Mouse (Mus musculus) lung, embryonic 14.5 days (tissue): ENCODE measurements around the gene Ddx17. TPM values are rescaled to one million over a fixed set of nuclear protein-coding genes. Genes with fewer than 3 reads are reported as not detected.

Source experiments
- ATAC-seq: fragments of 200-750 bp; cut with Nextera tagmentation; 2 replicates; pipeline ENCODE4 v1.8.0; 2017; ENCODE audit warnings: mild to moderate bottlenecking, moderate TSS enrichment, moderate library complexity; ENCODE audit not compliant: insufficient read depth
- DNase-seq: peaks from one replicate; pipeline ENCODE4 v3.0.0-alpha.2; 2015
- H3K27ac ChIP-seq: fragments of 300-500 bp; sonication (generic); 2 replicates; pipeline ENCODE4 v1.5.1; 2014; ENCODE audit warnings: low read depth, mild to moderate bottlenecking, moderate library complexity
- H3K27me3 ChIP-seq: fragments of 300-500 bp; sonication (generic); 2 replicates; pipeline ENCODE4 v1.6.1; 2014; ENCODE audit warnings: low read length, control low read depth; ENCODE audit not compliant: insufficient read depth
- H3K36me3 ChIP-seq: fragments of 300-500 bp; sonication (generic); 2 replicates; pipeline ENCODE4 v1.6.1; 2014; ENCODE audit warnings: control low read depth; ENCODE audit not compliant: insufficient read depth
- H3K4me1 ChIP-seq: fragments of 300-500 bp; sonication (generic); 2 replicates; pipeline ENCODE4 v1.6.1; 2014; ENCODE audit warnings: antibody characterized with exemption, control low read depth; ENCODE audit not compliant: insufficient read depth
- H3K4me2 ChIP-seq: fragments of 300-500 bp; sonication (generic); 2 replicates; pipeline ENCODE4 v1.6.1; 2014; ENCODE audit warnings: mild to moderate bottlenecking
- H3K4me3 ChIP-seq: fragments of 300-500 bp; sonication (generic); 2 replicates; pipeline ENCODE4 v1.5.1; 2014; ENCODE audit warnings: low read depth, low read length
- H3K9ac ChIP-seq: fragments of 300-500 bp; sonication (generic); 2 replicates; pipeline ENCODE4 v1.6.1; 2014
- H3K9me3 ChIP-seq: fragments of 300-500 bp; sonication (generic); 2 replicates; pipeline ENCODE4 v1.6.1; 2016; ENCODE audit warnings: low read depth, low read length, control low read depth
- CTCF ChIP-seq: IDR thresholded peaks from 2 replicates; pipeline ENCODE4 v1.5.1; 2016; ENCODE audit warnings: antibody characterized with exemption, low read depth
- WGBS: fragments of 180-500 bp; shearing (Covaris S2); extraction: QIAGEN DNeasy Blood & Tissue Kit; methylation state at CpG from one replicate; pipeline ENCODE4 v1.1.7; 2014; 5-methylcytosine and 5-hydroxymethylcytosine counted together
- polyA plus RNA-seq: library from polyadenylated mRNA; unstranded; fragments of >200 nt; fragmentation: Nextera tagmentation; extraction: Ambion mirVana; gene quantifications from 2 replicates; pipeline ENCODE4 v1.2.1, GENCODE M21; 2014

The Ddx17 gene
- polyA plus RNA-seq, 1 experiment from 2014 or later: 83.8 TPM

DNA sequence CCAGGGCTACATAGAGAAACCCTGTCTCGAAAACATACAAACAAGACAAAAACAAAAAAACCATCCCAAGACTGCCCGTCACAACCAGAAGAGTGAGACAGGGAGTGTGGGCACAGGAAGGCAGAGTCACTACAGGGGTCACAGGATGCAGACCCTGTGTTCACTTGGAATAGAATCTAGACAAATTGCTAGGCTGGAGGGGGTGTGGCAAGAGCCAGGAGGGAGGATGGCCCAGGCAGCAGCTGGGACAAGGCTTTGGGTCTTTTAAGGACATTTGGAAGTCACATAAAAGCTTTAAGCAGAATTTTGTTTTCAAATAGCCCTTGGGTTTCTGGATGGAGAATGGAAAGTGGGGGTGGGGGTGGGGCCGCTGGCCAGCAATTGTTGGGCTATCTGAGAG is 28.0 kb downstream of the Ddx17 start:
- no peak overlapping the region for H3K9ac ChIP-seq
- H3K4me2 ChIP-seq: peak overlapping the region; percentile 64

DNA sequence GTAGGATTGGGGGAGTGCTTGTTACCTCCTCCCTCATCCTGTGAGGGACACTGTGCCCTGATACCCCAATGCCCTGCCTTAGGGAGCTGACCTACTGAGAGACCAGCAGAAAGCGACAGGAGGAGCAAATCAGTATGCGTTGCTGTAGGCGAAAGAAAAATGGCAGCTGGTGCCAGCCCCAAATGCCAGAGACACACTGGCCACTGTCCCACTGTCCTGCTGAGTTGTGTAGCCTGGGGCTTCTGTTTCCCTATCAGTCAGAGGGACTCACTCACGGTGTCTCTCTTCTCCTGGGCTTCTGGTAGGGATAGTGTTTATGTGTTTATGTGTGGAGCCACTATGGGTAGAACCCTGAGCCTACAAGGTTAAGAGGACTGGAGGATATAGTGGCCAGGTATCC is 28.8 kb downstream of the Ddx17 start:
- Histone ChIP-seq H3K4me2 (peak overlapping the region; percentile 64), H3K27me3 (peaks cover 33% of the 10 kb centered on the region), H3K27ac (no peak overlapping the region), H3K4me3 (peak overlapping the region; percentile 66), H3K9me3 (no peaks in the 10 kb centered on the region), H3K4me1 (0 out of 2 replicates have a peak, but pooled peaks cover 10% of the 10 kb centered on the region), H3K36me3 (peaks cover 6% of the 10 kb centered on the region), H3K9ac (no peak overlapping the region)
- ATAC-seq (no peak), DNase-seq (no peak)
- no peak for TF ChIP-seq CTCF
- 73% methylated on average over 4 of the region's 4 CpGs for WGBS

More for the DNA sequence above, 28.0 kb downstream of the Ddx17 start:
- H3K27me3 ChIP-seq: peaks cover 24% of the 10 kb centered on the region
- no peak overlapping the region for H3K4me3 ChIP-seq
- no peak for ATAC-seq
- H3K36me3 ChIP-seq: peaks cover 14% of the 10 kb centered on the region
- no peak for TF ChIP-seq CTCF
- 0 out of 2 replicates have a peak, but pooled peaks cover 10% of the 10 kb centered on the region for H3K4me1 ChIP-seq
- H3K27ac ChIP-seq: no peak overlapping the region
- 84% methylated on average over 3 of the region's 3 CpGs for WGBS
- DNase-seq: no peak
- no peaks in the 10 kb centered on the region for H3K9me3 ChIP-seq

DNA sequence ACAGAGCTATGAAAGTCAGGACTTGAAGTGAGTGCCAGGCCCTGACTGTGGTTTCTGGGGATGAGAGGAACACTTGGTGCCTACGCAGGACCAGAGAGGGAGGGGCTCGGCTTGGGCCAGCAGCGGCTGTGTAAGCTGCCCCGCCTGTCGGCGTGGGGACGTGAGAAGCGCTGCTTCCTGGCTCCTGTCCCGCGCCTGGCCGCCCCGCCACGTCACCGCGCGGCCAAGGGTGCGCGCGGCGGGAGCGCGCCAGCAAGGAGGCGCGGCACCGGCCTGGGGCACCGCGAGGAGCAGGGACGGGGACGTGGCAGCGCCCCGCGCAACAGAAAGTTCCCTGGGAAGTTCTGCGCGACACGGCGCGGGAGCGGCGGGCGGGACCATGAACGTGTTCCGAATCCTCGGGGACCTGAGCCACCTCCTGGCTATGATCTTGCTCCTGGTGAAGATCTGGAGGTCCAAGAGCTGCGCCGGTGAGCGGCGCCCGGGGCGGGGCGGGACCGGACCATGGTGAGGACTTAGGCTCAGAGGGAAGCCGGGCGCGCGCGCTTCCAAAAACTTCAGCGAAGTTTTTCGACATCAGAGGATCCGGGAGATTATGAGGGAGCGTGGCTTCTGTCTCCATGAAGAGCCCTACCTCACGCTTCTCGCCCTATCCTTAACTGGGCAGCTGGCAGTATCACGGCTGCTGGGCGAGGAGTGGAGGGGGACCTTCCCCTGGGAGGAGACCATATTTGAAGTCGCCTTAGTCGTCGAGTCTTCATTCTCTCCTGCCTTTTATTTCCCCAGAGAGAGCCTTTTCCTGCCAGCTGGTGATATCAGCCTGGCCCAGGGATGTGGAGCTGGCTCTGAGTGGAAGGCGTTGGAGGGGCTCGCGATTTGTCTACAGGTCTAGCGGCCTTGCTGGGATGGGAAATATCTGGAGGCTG is 30.1 kb downstream of the Ddx17 start, which contains the start of gene Kdelr3:
Gene Kdelr3, plus strand, starts transcription at position 241 of the 926 bp plus-strand sequence.
- H3K4me1 ChIP-seq: 0 out of 2 replicates have a peak, but pooled peaks cover 10% of the 10 kb centered on the region
- no peaks in the 10 kb centered on the region for H3K9me3 ChIP-seq
- peaks cover 44% of the 10 kb centered on the region for H3K27me3 ChIP-seq
- no peak for TF ChIP-seq CTCF
- peak within 1 kb of the TSS; percentile 66 for H3K4me3 ChIP-seq
- peak within 1 kb of the TSS; percentile 64 for H3K4me2 ChIP-seq
- no peaks in the 10 kb centered on the region for H3K36me3 ChIP-seq
- peak; percentile 90 for DNase-seq
- H3K9ac ChIP-seq: peak within 1 kb of the TSS; percentile 73
- peak; percentile 71 for ATAC-seq
- peak within 1 kb of the TSS; percentile 54; the same call in 1 of the 2 replicates for H3K27ac ChIP-seq
- WGBS: under 1% methylated on average over 71 of the region's 71 CpGs

DNA sequence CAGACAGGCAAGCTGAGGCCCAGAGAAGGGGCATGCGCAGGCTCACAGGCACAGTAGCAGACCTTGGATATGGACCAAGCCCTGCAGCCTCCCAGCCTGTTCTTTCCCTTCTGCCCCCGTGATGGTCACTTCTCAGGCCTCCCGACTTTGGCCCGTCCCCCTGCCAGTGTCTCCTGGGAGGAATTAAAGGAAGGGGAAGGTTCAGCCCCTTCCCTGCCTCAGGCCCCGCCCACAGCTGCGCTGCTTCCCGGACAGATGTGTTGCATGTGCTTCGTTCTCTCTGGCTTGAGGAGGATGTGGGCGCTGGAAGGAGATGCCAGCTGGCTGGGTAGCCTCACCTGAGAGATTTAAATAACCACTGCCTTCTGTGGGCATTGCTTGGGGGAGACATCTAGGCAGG is 32.6 kb downstream of the Ddx17 start:
- TF ChIP-seq CTCF: no peak
- no peak overlapping the region for H3K27ac ChIP-seq
- H3K4me1 ChIP-seq: 0 out of 2 replicates have a peak, but pooled peaks cover 10% of the 10 kb centered on the region
- ATAC-seq (no peak), DNase-seq (peak; percentile 74)
- 13% methylated on average over 9 of the region's 9 CpGs for WGBS
- no peak overlapping the region for H3K4me2 ChIP-seq
- no peak overlapping the region for H3K4me3 ChIP-seq
- peaks cover 60% of the 10 kb centered on the region for H3K27me3 ChIP-seq
- H3K9me3 ChIP-seq: no peaks in the 10 kb centered on the region
- no peak overlapping the region for H3K9ac ChIP-seq
- no peaks in the 10 kb centered on the region for H3K36me3 ChIP-seq

DNA sequence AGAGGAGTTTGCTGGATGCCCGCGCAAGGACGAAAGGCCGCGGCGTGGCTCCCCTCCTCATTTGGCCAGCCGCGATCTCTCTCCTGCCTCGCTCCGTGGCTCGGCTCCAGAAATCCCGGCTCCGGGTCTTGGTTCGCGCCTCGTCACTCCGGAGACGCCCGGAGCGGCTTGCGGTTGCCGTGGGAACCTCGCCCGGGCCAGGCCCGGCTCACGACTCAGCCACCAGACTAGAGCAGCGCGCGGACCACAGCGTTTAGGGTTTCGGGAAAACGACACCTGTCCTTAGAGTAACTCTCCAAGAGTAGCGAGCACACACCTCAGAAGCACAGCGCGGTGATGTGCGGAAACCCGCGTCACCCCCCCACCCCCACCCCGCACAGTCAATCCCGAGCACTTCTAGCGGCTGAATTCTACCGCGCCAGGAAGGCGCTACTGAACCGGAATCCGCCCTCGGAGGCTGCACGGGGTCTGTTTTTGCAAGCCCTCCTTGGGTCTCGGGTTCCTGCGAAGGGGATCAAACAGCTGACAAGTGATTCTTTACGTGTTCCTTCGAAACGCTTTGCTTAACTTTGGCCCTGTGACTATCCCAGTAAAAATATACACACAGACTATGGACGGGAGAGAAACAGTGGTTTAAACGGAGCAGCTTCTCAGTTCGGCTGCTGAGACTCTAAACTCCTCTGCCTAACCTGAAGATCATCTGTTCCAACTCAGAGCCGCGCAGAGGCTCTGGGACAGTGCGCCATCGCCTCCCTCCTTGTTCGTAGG is 34.8 kb downstream of the Ddx17 start:
- DNase-seq (peak; percentile 93), ATAC-seq (peak; percentile 74)
- Histone ChIP-seq H3K36me3 (no peaks in the 10 kb centered on the region), H3K4me2 (peak overlapping the region; percentile 73), H3K9ac (peak overlapping the region; percentile 16; the same call in 1 of the 2 replicates), H3K4me1 (no peaks in the 10 kb centered on the region), H3K27me3 (peaks cover 77% of the 10 kb centered on the region), H3K27ac (no peak overlapping the region), H3K4me3 (peak overlapping the region; percentile 40), H3K9me3 (no peaks in the 10 kb centered on the region)
- TF ChIP-seq CTCF: no peak
- whole genome bisulfite sequencing: 2% methylated on average over 61 of the region's 61 CpGs

DNA sequence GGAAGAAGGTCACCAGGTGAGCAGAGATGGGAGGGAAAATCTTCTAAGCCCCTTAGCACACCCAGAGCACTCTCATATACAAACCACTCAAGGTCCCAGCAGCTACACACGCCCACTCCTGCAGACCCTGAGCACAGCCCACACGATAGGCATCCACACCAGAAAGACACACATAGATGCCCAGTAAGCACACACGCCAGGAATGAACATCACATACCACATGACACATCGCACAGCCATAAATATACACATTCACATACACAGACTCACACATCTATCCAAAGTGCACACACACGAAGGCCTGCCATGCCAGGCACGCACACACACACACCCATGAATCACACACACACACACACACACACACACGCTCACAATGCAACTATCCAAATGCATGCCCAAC is 36.1 kb downstream of the Ddx17 start:
- Histone ChIP-seq H3K4me1 (no peaks in the 10 kb centered on the region; the same call in 1 of the 2 replicates), H3K4me2 (no peak overlapping the region), H3K27me3 (peaks cover 83% of the 10 kb centered on the region), H3K9ac (no peak overlapping the region), H3K4me3 (no peak overlapping the region), H3K27ac (no peak overlapping the region), H3K36me3 (no peaks in the 10 kb centered on the region), H3K9me3 (no peaks in the 10 kb centered on the region)
- ATAC-seq: no peak
- WGBS: 77% methylated on average over 7 of the region's 7 CpGs
- TF ChIP-seq CTCF: no peak
- DNase-seq: no peak
